Mouse (Mus musculus): ENCODE measurements around the gene Tbc1d4.

Gene Tbc1d4

DNA sequence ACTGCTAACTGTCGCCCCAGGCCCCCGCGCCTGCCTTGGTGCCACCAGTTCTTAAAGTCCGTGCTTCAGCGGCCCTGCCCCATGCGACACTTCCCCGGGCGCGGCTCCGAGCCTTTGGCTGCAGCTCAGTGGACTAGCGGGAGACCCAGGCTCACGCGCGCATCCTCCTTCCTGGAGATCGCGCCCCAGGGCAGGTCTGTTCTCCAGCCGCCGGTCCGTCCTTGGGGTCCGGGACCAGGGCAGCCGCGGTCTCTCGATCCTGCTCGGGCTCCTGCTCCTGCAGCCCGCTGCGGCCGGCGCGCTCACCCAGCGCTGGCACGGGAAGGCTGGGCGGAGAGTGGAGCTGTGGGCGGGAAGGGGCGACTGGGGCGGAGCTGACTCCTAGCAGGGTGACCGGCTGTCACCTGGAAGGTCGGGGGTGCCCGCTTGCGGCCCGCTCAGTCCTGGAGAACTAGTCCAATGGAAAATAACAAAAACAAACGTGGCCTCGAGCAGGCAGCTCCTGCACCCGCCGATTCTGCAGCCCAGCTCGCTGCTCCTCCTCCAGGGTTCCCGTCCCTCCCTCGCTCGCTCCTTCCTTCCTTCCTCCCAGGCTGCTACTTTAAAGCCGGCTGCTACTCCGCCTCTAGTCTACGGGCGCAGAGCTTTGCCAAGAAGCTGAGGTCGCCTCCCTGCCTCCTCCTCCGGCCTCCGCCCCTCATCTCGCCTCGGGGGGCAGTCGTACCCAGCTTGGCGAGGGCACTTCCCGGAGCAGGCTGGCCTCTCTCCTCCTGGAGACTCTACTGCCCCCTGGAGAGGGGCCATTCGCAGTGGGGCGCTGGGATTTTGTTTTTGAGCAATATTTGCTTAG is at the start of gene Tbc1d4:
Tbc1d4 (minus strand) TSS at position 673 of the 850 bp plus-strand sequence.
- DNase-seq = peak; percentile 90 to 91

- DNase-seq = no peak
These were observed 47.3 kb upstream of the Tbc1d4 start for GRCm38 (mm10) chr14:101656307-101656706.

- peak in 1 of 2 experiments; percentile 27 for DNase-seq
These were observed 45.5 kb upstream of the Tbc1d4 start for GRCm38 (mm10) chr14:101654526-101654909.

DNA sequence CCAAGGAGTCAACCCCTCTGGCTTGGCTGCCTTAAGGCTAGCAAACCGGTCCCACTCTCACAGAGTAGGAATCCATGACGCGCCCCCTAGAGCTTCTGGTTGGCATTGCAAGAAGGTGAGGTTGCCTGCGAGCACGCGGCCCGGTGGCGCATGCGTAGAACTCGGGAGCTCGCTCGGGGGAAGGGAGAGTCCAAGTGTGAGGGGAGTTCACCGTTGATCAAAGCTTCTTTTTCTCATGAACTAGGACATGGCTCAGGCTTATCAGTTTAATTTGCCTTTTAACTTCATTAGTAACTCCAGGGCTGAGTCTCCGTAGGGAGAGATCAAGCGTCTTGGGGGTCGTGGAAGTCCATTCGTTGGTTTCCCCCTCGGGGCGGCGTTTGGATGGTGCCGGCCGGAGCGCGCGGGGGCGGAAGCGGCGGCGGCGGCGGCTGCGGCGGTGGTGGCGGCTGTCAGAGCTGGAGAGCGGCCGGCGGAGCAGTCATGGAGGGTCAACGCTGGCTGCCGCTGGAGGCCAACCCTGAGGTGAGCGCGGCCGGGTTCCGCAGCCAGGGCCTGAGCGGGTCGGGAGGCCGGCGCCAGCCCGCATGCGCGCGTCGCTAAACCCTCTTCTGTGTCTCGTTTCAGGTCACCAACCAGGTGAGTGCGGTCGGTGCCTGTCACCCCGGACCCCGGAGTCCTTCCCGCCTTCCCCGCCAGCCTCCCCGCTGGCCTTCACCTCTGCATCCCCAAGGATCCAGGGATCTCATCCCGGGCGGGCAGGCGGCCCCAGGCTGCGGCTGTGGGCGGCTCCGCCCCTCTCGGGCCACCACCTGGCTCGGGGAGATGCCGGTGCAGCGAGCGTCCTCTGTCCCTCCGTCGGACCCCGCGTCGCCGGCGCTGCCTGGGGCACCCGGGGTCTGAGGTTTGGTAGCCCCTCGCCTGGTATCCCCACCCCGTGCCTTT is 44.9 kb upstream of the Tbc1d4 start, which contains the start of gene Uchl3:
Uchl3 (plus strand) TSS at position 387 of the 945 bp plus-strand sequence.
- peak; percentile 95 to 99 for DNase-seq

DNA sequence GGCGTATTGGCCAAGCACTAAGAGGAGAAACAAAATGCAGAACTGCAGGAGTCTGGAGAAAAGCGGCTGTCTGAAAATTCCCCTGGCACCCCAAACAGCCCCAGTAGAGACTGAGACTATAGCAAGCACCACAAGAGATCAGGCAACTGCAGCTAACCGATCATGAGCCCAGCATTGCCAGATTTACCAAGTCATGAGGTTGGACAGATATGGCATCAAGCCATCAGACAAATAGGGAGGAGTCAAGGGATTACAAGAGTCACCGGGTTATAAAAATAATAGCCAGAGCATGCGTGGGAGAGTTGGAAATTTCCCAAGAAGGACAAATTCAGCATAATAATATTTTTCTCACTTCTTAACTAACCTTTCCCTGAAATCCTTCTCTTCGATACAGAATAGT is 43.6 kb upstream of the Tbc1d4 start:
- no peak for DNase-seq

- no peak for DNase-seq
These were observed 41.6 kb upstream of the Tbc1d4 start for GRCm38 (mm10) chr14:101650551-101650950.

- DNase-seq = no peak
These were observed 36.0 kb upstream of the Tbc1d4 start for GRCm38 (mm10) chr14:101644948-101645347.

DNA sequence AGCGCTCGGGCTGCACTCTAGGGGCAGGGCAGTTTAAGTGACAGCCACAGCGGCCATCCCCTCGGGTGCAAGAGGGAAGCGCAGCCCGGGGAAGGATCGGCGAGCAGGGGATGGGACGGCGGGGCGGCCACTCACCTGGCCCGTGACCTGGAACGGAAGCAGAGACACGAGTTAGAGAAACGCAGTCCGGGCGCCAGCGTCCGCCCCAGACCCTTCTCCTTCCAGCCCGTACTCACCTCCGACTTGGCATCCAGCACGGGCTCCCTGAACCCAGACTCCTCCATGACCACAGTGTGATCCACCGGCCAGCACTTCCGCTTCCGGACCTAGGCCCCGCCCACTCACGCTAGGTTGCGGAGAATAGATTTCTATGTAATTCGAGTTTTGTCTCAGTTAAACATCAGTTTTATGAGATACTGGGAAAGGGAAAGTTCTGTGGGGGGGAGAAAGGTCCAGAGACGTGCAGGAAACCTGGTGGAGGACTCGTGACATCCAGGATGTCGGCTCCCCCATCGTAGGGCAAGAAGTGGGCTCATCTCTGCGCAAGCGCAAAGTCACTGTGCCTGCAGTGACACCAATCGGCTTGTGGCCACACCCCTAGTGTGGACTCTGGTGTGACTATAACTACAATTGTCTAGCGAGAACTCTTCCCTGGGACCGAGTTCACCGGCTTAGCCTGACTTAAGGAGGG is 31.3 kb upstream of the Tbc1d4 start, which contains the start of gene Commd6:
Commd6 (minus strand) TSS at position 534 of the 691 bp plus-strand sequence.
- DNase-seq = peak; percentile 95 to 96

- DNase-seq = no peak
These were observed 28.4 kb upstream of the Tbc1d4 start for GRCm38 (mm10) chr14:101637381-101637780.

- DNase-seq = peak in 1 of 2 experiments; percentile 17
These were observed 26.8 kb upstream of the Tbc1d4 start for GRCm38 (mm10) chr14:101635765-101636164.

- DNase-seq = no peak
These were observed 21.6 kb upstream of the Tbc1d4 start for GRCm38 (mm10) chr14:101630548-101630947.

DNA sequence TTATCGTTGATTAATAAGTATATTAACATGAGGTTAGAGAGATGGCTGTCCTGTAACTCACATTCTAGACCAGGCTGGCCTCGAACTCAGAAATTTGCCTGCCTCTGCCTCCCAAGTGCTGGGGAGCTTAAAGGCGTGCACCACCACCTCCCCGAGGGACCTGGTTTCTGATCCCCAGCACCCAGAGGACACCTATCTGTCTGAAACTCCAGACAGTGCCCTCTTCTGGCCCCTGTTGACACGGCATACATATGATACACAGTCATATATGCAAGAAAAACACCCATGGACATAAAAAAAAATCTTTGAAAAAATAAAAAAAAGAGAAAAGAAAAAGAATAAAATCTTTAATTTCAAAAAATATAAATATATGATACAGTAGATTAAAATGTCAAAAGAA is 8.7 kb upstream of the Tbc1d4 start:
- DNase-seq = no peak

DNA sequence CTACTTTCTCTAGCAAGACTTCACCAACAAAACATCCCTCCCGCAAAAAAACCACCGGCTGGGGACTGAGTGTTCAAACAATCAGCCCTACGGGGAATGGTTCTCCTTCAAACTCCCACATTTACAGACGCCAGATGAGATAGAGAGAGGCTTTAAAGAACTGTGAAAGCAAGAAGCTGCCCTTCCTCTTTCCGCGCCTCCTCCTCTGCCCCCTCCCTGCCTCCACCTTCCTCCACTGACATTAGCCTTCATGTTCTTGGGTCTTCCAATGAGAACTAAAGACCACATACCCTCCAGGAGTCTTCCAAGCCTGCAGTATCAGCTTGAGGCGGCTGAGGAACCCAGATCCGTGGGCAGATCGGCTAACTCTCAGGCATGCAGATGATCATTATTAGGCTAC is 7.2 kb upstream of the Tbc1d4 start:
- DNase-seq = no peak

DNA sequence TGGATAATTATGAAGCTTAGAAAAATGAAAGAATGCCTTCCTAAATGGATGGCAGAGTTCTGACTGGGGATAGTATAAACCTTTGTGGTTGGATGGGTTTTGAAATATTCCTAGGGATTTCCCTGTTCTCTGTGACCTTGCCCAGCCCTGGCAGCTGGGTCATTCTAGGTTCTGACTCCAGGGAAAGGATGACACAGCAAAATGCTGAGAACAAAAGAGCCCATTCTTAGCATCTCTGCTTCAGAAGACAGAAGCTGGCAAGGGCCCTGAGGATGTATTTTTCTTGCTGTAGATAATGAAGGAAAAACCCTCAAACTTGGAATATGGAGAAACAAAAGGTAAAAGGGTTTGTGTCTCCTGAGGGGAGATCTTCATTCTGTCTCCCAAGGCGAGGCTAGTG is 4.2 kb upstream of the Tbc1d4 start:
- DNase-seq = no peak

GRCm38 (mm10) chr14:101610701-101611100 is 1.7 kb upstream of the Tbc1d4 start:
- no peak for DNase-seq

GRCm38 (mm10) chr14:101607631-101608518 is 1.1 kb downstream of the Tbc1d4 start:
- peak; percentile 15 to 51 for DNase-seq

- peak in 1 of 2 experiments; percentile 6 for DNase-seq
These were observed 3.1 kb downstream of the Tbc1d4 start for GRCm38 (mm10) chr14:101605843-101606242.

DNA sequence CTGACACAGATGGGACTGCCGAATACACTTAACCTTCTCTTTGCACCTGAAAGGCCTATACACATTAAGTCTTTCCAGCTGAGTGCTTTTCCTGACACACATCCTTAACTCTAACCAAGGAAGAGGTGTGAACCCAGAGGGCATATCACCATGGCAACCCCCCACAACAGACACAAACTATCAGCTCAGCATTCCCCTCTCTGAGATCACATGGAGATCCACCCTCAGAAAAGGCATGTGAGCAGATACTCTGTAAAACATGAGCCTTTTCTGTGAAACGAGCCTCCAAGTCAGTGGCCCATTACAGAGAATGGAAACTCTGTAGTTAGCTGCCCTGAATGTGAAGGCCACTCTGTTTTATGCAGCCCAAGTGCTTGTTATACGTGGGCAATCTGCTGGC is 6.1 kb downstream of the Tbc1d4 start:
- DNase-seq = peak; percentile 16 to 36

- no peak for DNase-seq
These were observed 11.8 kb downstream of the Tbc1d4 start for GRCm38 (mm10) chr14:101597096-101597715.

DNA sequence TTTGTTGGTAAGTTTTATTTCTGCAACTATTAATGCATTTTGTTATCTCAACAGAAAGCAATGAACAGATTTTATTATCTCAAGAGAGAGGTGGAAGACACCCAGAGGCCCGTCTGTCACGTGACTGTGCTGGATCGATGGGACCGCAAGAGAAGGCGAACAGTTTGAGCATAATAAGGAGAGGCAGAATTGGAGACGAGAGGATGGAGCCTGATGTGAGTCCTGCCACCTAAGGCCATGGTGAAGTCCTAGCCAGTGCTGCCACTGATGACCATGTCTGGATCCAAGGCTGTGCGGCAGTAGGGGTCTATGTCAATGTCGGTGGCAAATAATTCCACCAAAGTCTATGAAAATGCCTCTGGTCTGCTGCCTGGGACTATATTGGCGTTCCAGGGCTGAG is 12.3 kb downstream of the Tbc1d4 start:
- DNase-seq = no peak
